Mouse (Mus musculus) brain, embryonic 14.5 days (tissue): ENCODE data around the gene Xcl1. TPM values are rescaled to one million over a fixed set of nuclear protein-coding genes. Genes with fewer than 3 reads are reported as not detected.

Experiments used
- DNase-seq: peaks from one replicate; pipeline ENCODE4 v3.0.0-alpha.2; 2011; ENCODE audit warnings: low read depth
- CTCF ChIP-seq: fragments of 200-500 bp; IDR thresholded peaks from 2 replicates; pipeline ENCODE4 v1.5.1; 2012; ENCODE audit warnings: inconsistent platforms, mild to moderate bottlenecking, moderate library complexity, borderline replicate concordance; ENCODE audit not compliant: insufficient read depth, insufficient read length; ENCODE audit errors: extremely low read depth
- POLR2A ChIP-seq: fragments of 200-500 bp; IDR thresholded peaks from 2 replicates; pipeline ENCODE4 v1.6.1; 2012; ENCODE audit warnings: mild to moderate bottlenecking, inconsistent platforms, borderline replicate concordance; ENCODE audit not compliant: poor library complexity, insufficient read depth, insufficient read length, severe bottlenecking; ENCODE audit errors: extremely low read depth
- polyA plus RNA-seq: library from polyadenylated mRNA; depleted of rRNA; stranded (reverse); fragments of >200 nt; gene quantifications from 2 replicates; pipeline ENCODE4 v1.2.3, GENCODE M21; 2012

Gene Xcl1
- polyA plus RNA-seq, 1 experiment: not detected

GRCm38 (mm10) chr1:164957974-164958373 is 22.6 kb upstream of the Xcl1 start:
- no peak for DNase-seq

GRCm38 (mm10) chr1:164956725-164957399 is 21.5 kb upstream of the Xcl1 start:
- no peak for TF ChIP-seq POLR2A
- TF ChIP-seq CTCF: no peak
- DNase-seq: no peak

More at GRCm38 (mm10) chr1:164957974-164958373, 22.6 kb upstream of the Xcl1 start:
- no peak for TF ChIP-seq CTCF

GRCm38 (mm10) chr1:164955452-164956196 is 20.3 kb upstream of the Xcl1 start:
- no peak for TF ChIP-seq POLR2A
- TF ChIP-seq CTCF: no peak
- no peak for DNase-seq

- DNase-seq: no peak
Measured at GRCm38 (mm10) chr1:164953574-164953973, 18.2 kb upstream of the Xcl1 start.

GRCm38 (mm10) chr1:164936060-164936459 is 733 bp upstream of the Xcl1 start:
- DNase-seq: no peak
- TF ChIP-seq POLR2A: no peak
- no peak for TF ChIP-seq CTCF

More at GRCm38 (mm10) chr1:164953574-164953973, 18.2 kb upstream of the Xcl1 start:
- TF ChIP-seq CTCF (no peak), POLR2A (no peak)

- no peak for DNase-seq
- TF ChIP-seq POLR2A (no peak), CTCF (no peak)
Measured at GRCm38 (mm10) chr1:164933441-164934188, 1.7 kb downstream of the Xcl1 start.

GRCm38 (mm10) chr1:164931135-164931534 is 4.2 kb downstream of the Xcl1 start:
- DNase-seq: no peak
- no peak for TF ChIP-seq POLR2A
- no peak for TF ChIP-seq CTCF

- TF ChIP-seq CTCF (no peak), POLR2A (no peak)
- peak; percentile 29 for DNase-seq
Measured at GRCm38 (mm10) chr1:164930006-164930405, 5.3 kb downstream of the Xcl1 start.

- no peak for TF ChIP-seq CTCF
- no peak for TF ChIP-seq POLR2A
- DNase-seq: peak; percentile 23
Measured at GRCm38 (mm10) chr1:164926534-164927160, 8.7 kb downstream of the Xcl1 start.

GRCm38 (mm10) chr1:164905047-164905446 is 30.3 kb downstream of the Xcl1 start:
- TF ChIP-seq POLR2A: no peak
- peak; percentile 79 for TF ChIP-seq CTCF
- DNase-seq: peak; percentile 75

GRCm38 (mm10) chr1:164900696-164901095 is 34.6 kb downstream of the Xcl1 start:
- no peak for DNase-seq

GRCm38 (mm10) chr1:164900226-164900625 is 35.1 kb downstream of the Xcl1 start:
- TF ChIP-seq POLR2A: no peak
- no peak for TF ChIP-seq CTCF
- no peak for DNase-seq

More at GRCm38 (mm10) chr1:164900696-164901095, 34.6 kb downstream of the Xcl1 start:
- no peak for TF ChIP-seq CTCF
- TF ChIP-seq POLR2A: no peak
